Mouse (Mus musculus): ENCODE data around the gene Zfp956.

Zfp956 gene

DNA sequence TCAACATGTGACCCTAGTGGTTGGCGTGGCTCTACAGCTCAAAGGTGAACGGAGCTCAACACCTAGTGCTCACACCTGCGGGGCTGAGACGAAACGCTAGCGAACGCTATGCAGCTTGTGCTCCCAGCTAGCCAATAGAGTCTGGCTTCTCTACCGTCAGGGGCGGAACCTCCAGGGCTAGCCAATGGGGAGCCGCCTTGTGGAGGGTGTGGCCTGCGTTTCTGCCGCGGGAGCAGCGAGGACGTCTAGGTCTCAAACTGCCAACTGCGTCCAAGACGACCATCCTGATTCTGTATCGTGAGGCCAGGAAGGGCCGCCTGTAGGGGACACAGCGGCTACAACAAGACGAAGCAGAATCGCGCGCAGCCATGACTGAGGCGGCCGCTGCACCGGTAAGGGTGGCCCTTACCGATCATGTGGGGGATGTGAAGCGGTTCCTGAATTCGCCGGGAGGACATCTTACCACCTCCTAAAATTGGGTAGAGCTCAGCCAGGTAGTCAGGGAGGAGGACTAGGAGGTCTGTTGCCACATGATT is at the start of gene Zfp956:
TSS of gene Zfp956 (plus strand) at position 200 of the 536 bp plus-strand sequence.
- peak; percentile 89 to 93 for DNase-seq (ENCODE audit: low spot score in 2 of 2)

DNA sequence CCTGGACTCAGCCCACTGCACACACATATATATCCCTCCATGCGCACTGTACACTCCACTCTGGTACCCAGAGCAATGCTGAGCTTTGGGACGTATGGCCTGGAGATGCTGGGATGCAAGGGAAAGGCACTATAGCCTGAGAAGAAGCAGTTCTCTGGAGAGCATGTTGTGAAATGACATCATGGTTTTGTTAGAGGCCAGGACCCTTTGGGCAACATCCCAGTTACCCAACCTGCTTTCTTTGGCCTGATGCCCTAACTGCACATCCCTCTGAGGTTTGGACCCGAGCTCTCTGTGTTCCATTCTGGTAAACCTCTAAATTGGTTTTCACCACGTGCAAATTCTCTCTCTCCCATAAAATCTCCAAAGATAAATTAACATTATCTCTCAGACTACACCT is 49.6 kb upstream of the Zfp956 start:
- no peak for DNase-seq (ENCODE audit: low spot score in 2 of 2)

DNA sequence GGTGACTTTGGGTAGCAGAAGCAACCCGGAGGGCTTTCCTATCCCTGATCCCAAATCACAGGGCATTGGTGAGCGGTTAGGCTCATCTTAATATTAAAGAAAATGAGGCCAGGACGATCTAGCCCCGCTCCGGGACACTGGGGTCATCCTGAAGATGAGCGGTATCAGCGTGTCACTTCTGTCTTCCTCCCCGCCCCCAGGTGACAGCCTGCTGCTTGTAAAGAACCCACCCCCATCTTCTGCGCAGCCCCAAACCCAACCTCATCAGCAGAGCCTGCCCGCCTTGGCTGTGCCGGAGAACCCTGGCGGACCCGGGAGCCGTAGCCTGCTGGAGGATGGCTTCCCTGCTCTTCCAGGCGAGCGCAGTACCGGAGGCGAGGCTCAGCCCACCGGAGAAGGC is 48.8 kb upstream of the Zfp956 start:
- no peak for DNase-seq (ENCODE audit: low spot score in 2 of 2)

DNA sequence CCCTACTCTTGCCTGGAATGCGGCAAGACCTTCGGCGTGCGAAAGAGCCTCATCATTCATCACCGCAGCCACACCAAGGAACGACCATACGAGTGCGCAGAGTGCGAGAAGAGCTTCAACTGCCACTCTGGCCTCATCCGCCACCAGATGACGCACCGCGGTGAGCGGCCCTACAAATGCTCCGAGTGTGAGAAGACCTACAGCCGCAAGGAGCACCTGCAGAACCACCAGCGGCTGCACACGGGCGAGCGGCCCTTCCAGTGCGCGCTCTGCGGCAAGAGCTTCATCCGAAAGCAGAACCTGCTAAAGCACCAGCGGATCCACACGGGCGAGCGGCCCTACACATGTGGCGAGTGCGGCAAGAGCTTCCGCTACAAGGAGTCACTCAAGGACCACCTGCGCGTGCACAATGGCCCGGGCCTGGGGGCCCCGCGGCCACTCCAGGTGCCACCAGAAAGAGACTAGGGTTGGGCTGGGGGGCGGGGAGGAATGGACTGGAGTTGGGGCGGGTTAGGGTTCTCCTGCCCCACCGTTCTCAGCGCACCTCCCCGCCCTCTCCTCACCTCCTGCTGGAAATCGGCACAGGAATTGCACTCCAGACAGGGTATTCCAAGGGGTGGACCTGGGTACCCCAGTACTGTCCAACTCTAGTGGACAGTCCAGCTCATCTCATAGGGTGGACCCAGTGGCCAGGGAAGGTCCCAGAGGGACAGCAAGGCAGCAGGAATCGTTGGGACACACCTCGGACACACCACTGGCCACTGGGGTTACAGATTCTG is 48.1 kb upstream of the Zfp956 start:
- DNase-seq (ENCODE audit: low spot score in 2 of 2) = no peak

DNA sequence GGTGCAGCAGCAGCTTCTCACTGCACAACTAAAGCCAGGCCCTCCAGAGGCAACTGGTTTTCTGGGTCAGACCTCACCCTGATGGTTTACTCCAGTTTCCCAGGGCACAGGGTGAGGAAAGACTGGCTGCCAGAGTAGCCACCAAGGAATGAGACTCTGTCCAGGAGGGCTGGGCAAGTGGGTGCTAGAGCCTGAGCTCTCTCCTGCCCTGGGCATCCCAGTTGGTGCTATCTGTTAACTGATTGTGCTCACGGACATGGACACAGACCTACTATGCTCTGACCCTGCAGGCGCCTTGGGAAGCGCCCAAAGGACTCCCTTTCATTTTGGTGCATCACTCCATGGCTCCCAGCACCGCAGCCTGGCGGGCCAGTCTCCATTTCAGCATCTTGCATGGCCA is 46.9 kb upstream of the Zfp956 start:
- no peak for DNase-seq (ENCODE audit: low spot score in 2 of 2)

DNA sequence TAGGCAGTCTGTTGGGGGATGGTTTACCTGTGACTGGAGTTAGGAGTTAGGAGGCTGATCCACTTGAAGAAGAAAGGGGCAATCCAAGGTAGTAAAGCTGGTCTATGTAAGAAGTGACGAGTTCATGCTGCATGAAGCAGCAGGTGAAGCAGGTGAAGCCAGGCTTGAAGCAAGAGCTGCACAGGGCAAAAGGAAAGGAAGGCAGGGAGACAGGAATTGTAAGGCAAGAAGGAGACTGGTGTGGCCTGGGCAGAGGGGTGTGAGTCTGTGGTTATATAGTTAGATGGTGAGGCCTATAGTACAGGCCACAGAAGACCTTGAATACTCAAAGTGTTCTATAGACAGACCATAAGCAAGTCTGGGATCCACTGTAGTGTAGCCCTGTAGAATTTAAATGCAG is 44.2 kb upstream of the Zfp956 start:
- no peak for DNase-seq (ENCODE audit: low spot score in 2 of 2)

DNA sequence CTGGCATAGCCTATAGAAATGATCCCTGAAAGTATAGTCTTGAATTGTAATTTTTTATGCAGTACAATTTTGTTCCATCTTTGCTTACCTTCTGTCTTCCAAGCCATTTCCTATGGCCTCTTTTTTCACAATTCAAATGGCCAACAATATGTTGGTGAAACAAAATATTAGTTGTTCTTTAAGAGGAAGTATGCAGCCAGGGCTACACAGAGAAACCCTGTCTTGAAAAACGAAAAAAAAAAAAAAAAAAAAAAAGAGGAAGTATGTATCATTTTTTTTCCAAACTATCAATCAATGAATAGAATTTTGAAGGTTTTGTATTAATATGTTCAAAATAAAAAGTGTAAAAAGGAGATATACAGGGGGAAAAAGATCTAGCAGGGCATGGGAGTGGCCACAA is 41.5 kb upstream of the Zfp956 start:
- no peak for DNase-seq (ENCODE audit: low spot score in 2 of 2)

DNA sequence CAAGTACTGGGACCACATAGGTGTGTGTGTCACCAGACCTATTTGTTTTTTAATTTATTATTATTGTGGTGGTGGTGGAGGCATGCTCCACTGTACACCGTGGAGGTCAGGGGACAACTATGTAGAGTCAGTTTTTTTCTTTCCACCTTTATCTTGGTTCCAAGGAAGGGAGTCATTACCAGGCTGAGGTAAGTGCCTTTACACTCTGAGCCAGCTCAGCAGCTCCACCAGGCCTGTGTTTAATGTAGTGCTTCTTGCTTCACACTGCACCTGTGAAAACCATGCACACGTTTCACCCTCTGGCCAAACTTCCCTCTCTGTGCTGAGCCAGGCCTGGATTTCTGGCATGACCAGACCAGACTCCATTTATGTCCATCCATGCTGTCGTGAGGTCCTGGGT is 40.2 kb upstream of the Zfp956 start:
- DNase-seq (ENCODE audit: low spot score in 2 of 2) = no peak

DNA sequence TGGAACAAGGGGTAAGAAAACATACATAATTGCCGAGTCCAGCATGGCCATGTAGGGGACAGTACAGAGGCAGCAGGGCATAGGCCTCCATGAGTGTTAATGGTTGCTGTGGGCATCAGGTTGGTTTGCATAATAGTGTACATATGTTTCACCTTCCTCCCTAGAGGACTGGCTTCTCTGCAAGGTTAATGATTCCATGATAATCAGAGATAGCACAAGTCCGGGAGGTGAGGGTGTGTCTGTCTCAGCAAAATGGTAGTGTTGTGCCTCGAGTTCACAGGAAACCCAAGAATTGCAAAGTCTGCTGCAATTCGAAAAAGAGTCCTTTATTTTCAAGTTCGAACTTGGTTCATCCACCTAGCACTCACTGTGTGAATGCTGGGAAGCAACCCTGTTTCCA is 36.1 kb upstream of the Zfp956 start:
- no peak for DNase-seq (ENCODE audit: low spot score in 2 of 2)

DNA sequence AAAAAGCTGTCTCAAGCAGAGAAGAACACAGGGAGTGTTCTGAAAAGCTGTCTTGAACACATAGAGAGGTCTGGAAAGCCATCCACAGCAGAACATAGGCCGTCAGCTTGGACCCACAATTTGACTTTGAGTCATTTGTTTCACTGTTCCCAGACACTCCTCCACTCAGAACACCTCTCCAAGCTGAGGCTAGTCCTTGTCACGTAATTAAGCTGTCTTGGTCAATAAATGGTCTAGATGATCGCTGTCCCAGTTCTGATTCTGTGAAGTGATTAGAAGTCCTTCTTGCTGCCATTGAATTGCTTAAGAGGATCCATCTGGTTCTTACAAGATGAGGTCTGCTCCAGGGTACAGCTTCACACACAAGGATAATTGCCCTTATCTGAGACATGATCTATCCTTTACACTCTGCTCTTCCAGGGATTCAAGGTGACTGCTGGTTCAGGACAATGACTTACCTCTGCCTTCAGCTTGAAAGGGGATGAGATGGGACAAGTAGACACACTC is 34.4 kb upstream of the Zfp956 start:
- no peak for DNase-seq (ENCODE audit: low spot score in 2 of 2)

DNA sequence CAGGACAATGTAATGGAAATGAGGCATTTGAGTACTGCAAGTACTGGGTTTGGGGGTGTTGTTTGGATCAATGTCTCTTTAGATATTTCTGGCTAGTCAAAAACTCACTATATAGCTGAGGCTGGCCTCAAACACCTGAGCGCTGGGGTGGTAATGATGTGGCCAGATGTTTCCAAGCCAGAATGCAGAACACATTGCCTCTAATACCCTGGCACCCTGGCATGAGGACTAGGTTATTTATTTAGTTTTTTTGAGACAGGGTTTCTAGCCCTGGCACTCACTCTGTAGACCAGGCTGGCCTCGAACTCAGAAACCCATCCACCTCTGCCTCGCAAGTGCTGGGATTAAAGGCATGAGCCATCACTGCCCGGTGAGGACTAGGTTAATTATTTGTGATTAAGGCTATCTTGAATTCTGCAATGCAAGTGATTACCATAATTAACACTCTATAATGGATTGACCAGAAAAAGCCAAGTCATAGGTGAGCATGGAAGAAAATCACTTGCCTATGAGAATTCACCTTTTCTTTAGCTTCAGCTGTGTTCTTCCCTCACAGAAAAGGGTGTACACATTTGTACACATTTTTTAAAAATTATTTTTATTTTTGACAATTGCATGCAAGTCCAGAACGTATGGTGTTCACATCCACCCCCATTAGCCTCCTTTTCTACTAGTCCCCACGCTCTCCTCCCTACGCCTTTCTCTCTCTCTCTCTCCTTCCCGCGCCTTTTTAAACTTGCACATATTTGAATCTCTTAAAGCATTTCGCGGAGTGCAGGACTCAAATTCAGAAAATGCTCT is 33.3 kb upstream of the Zfp956 start:
- DNase-seq (ENCODE audit: low spot score in 2 of 2) = no peak

DNA sequence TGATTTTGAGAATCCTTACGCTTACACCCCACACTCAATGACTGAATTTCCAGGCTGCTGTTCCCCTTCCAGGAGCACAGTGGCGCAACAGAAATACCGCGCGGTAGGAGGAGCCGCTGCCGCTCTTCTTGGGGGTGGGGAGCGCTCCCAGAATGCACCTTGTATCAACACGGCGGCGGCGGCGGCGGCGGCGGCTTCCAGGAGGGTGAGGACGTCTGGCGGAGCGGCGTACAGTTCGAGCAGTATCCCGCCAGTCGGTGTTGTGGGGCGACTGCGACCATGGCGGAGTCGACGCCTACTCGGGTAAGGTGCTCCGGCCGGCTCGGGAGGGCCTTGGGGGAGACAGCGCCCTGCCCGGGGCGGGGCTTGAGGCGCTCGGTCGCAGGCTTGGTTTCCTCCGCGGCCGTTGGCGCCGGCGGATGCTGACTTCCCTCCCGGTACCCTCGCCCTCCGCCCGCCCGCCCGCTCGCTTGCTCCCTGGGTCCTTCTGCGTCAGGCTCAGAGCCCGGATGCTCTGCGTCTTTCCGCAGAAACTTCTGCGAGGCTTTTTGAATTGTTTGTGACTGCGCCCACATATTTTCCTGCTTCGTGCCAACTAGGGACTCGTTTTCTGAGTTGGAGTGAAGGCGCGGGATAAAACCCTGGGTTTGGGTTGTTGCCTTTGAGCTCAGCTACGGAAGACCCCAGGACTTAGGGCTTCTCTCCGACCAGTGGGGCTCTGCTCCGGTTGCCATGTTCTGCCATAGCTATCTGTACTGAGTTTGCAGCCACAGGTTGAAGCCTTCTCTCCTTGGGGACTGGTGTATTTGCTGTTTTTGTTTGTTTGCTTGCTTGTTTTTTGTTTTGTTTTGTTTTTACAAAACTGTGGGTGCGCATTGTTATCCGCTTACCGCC is 32.5 kb upstream of the Zfp956 start, which contains the start of gene Zfp212:
TSS of gene Zfp212 (plus strand) at position 30 of the 894 bp plus-strand sequence.
- DNase-seq (ENCODE audit: low spot score in 2 of 2) = peak; percentile 77 to 82

DNA sequence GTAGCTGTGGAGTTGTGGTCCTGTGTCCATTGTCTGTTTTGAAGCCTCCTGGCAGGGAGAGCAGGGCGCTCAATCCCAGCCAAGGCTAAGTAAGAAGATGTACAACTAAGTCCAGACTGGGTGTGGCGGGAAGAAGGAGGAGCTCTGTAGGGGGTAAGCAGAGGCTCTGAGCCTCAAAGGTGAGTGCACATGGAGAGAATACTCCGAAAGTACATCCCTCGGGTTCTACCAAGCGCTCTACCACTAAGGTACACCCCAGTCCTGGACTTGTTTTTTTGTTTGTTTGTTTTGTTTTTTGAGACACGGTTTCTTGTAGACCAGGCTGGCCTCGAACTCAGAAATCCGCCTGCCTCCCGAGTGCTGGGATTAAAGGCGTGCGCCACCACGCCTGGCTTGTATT is 10.7 kb upstream of the Zfp956 start:
- no peak for DNase-seq (ENCODE audit: low spot score in 2 of 2)

DNA sequence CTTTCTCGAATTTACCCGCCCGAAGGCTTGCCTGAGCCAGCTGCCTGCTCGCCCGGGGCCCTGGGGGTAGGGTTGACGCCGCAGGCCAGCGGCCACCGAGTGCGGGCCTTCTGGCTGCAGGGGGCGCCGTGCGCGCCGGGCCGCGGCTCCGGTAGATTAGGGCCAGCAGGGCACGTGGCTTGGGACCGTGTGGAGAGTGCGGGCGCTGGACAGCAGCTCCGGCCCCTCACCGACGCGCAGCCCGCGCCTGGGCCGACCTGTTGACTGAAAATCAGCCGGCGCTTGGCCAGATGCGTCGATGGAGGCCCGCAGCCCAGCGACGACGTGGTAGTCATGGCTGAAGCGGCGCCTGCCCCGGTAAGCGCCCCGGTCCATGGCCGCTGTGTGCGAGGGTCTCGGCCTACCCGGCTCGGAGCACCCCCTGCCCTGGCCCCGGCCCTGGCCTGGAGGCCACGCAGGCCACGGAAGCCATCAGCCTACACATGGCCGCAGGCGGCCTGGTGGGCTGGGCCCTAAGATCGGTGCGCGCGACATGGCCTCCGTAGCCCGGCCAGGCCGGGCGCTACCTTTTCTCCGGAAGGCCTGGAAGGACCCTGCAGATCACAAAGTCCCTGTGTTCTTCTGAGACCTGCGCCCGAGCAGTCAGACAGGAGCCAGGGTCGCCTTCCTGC is 10.0 kb upstream of the Zfp956 start:
- peak in 1 of 2 experiments; percentile 42 for DNase-seq (ENCODE audit: low spot score in 2 of 2)

DNA sequence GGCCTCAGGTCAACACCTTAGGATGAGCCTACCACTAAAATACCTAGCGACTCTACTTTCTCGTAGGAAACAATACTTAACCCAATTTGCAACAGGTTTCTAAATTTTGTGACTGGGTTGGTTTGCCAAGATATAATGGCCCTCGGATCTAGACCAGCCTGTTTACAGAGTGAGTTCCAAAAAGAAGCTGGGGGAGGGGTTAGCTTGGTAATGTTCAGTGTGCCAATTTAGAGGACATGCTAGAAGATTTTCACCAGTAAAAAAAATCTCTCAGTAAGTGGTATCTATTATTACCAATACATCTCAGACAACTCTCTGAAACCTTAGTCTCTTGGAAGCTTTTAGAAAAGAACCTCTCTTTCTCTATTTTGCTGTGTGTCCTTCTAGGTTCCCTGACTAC is 9.5 kb upstream of the Zfp956 start:
- DNase-seq (ENCODE audit: low spot score in 2 of 2) = no peak

DNA sequence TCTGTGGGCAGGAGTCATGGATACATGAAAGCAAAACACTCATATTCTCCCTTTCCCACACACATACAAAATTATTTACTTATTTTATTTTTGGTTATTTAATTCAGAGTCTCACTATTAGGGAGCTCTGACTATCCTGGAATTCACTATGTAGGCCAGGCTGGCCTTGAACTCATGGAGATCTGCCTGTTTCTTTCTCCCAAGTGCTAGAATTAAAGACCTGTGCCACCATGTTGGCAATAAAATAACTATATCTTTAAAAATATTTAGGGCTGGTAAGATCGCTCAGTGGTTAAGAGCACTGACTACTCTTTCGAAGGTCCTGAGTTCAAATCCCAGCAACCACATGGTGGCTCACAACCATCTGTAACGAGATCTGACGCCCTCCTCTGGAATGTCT is 5.8 kb upstream of the Zfp956 start:
- no peak for DNase-seq (ENCODE audit: low spot score in 2 of 2)

DNA sequence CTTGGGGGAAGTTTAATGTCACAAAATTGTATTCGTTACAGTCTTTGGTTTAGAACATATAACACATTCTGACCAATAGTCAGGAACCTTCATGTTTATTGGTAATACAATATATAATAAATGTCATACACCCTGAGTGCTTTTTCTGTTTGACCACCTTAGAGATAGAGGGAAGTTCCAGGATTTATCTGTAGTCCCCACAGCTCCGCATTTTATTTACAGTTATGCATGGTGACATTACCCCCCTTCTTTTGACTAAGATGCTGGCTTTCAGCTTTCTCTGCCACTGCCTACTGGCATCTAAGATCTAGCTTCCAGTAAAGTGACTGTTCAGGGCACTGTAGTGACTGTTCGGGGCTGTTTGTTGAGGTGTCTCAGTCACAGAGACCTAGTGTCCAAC is 1.2 kb downstream of the Zfp956 start:
- no peak for DNase-seq (ENCODE audit: low spot score in 2 of 2)

DNA sequence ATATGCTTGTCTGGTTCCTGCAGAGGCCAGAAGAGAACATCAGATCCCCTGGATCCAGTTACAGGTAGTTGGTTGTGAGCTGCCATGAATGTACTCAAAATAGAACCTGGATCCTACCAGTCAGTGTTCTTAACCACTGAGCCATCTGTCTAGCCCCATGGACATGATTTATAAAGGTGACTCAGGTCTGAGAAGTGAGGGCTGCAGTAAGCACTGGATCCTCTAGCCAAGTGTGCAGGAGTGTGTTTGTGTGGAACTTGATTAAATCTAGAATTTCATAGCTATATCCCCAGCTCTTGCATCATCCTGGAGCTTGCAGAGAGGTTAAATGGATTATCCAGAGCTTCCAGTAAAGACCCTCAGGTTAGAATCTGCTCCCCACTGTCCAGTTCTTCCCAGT is 4.6 kb downstream of the Zfp956 start:
- no peak for DNase-seq (ENCODE audit: low spot score in 2 of 2)

DNA sequence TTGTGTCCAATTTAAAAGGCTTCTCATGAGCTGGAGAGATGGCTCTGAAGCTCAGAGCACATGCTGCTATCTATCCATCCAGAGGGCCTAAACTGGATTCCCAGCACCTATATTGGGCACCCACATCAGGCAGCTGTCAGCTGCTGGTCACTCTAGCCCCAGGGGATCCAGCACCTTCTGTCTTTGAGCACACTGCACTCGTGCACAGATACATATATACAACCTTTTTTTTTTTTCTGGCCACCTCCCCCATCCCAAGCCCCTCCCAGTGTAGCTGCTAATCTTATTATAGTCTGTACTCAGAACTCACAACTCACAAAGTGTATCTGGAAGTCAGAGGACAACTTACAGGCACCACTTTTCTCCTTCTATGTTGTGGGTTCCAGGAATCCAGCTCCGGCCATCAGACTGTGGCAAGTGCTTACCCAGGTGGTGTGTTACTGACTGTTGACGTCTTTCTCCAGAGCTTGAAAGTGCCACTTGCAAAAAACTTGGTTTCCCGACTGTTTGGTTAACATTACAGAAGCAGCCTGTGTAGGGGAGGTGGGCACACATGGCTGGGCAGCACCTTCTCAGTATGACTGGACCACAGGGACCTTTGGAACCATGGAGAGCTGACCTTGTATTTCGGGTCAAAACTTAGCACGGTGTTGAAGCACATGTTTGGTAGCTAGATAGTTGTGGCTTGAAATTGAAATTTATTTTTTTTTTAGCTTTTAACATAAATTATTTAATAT is 7.7 kb downstream of the Zfp956 start:
- DNase-seq (ENCODE audit: low spot score in 2 of 2) = no peak

DNA sequence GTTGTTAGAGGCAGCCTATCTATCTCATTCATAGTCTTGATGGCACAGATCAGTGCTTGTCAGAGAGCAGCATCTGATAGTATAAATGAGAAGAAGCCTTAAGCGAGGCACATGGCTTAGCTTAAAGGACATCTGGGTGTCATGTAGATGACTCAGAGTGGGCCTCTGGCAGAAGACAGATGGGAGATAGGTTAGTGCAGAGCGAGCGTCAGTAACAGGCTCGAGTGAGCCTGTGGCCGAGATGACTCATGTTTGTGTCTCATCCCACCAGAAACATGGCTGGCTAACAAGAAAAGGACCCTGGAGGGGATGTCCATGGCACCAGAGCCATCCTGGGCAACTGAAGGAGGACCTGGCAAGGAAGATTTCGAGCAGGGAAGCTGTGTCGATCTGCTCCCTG is 9.9 kb downstream of the Zfp956 start:
- DNase-seq (ENCODE audit: low spot score in 2 of 2) = no peak
